Comparison of ENCODE assay signal across 18 mouse cellular contexts in the genomic region with DNA sequence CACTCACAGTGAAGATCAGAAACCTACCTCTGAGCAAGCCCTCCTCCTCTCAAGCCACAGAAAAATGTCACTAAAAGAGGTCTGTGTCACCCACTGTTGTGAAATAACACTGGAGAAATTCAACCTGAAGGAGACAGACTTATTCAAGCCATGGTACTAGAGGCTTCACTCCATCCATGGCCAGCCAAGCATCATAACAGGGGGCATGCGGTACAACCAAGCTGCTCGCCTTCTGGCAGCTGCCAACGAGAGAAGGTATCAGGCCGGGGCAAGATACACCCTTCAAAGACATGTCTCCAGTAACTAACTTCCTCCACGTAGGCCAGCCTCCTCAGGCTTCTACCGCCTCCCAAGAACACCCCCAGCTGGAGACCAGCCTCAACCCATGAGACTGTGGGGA.
"Had no signal": no experiment of that assay in that cellular context is flagged by ENCODE, and none has a peak within 500 bp of the region (broad histone marks: within the 10 kb centered on the region; RNA-seq: fewer than 3 reads in every experiment).

No protein-coding gene starts in this region.

- DNase-seq: kidney, adult 8-10 months; left cerebral cortex, postnatal 4 days; liver, embryonic 13.5 days; lung, adult 2 months; right cerebral cortex, adult 18-20 months; right cerebral cortex, postnatal 14 days; right cerebral cortex, postnatal 4 days; thymus, adult 2 months; thymus, postnatal 14 days; thymus, postnatal 4 days had no signal

- H3K4me1 ChIP-seq: liver, embryonic 13.5 days had no signal

- H3K27ac ChIP-seq: limb, embryonic 13.5 days; liver, embryonic 13.5 days; macrophage; midbrain, embryonic 12.5 days; midbrain, embryonic 15.5 days; neural tube, embryonic 12.5 days; neural tube, embryonic 15.5 days; stomach, postnatal 0 days had no signal

- H3K4me3 ChIP-seq: limb, embryonic 13.5 days; liver, embryonic 13.5 days; midbrain, embryonic 12.5 days; midbrain, embryonic 15.5 days; neural tube, embryonic 12.5 days; neural tube, embryonic 15.5 days had no signal

- H3K27me3 ChIP-seq: limb, embryonic 13.5 days; liver, embryonic 13.5 days; midbrain, embryonic 12.5 days; midbrain, embryonic 15.5 days; neural tube, embryonic 12.5 days; neural tube, embryonic 15.5 days had no signal

- H3K9ac ChIP-seq: limb, embryonic 13.5 days; liver, embryonic 13.5 days; midbrain, embryonic 12.5 days; midbrain, embryonic 15.5 days; neural tube, embryonic 12.5 days; neural tube, embryonic 15.5 days had no signal

- H3K9me3 ChIP-seq: limb, embryonic 13.5 days; liver, embryonic 13.5 days; midbrain, embryonic 12.5 days; midbrain, embryonic 15.5 days; neural tube, embryonic 12.5 days; neural tube, embryonic 15.5 days had no signal

- H3K36me3 ChIP-seq: limb, embryonic 13.5 days; liver, embryonic 13.5 days; midbrain, embryonic 12.5 days; midbrain, embryonic 15.5 days; neural tube, embryonic 12.5 days; neural tube, embryonic 15.5 days had no signal

- H3K4me2 ChIP-seq: limb, embryonic 13.5 days; liver, embryonic 13.5 days; midbrain, embryonic 12.5 days; midbrain, embryonic 15.5 days; neural tube, embryonic 12.5 days; neural tube, embryonic 15.5 days had no signal

- ATAC-seq: intestine, embryonic 16.5 days; midbrain, embryonic 15.5 days had no signal
